Mouse (Mus musculus) gastrocnemius, postnatal 4 days (tissue): ENCODE results near the gene Ahsa1. TPM values are rescaled to one million over a fixed set of nuclear protein-coding genes. Genes with fewer than 3 reads are reported as not detected.
"Not testable (repeated sequence)": the region's sequence is repeated elsewhere in the genome, so short reads cannot be mapped to it uniquely, and the experiment has no call there.

Source experiments
- DNase-seq, 2 experiments: peaks; one replicate each; pipeline ENCODE4 v3.0.0; 2021 to 2022; ENCODE audit warnings: low spot score in 2 of 2, mixed read lengths in 2 of 2
- long read RNA-seq, 2 experiments: library from polyadenylated mRNA; stranded (forward); transcript quantifications; one replicate each; pipeline ENCODE4 v2.0.0; 2021
- total RNA-seq, 2 experiments: library from RNA; stranded (reverse); gene quantifications; 2 replicates each; pipeline ENCODE4 v1.2.3; 2021

Ahsa1 gene
- total RNA-seq: 100 to 1,000 TPM; 102 to 104 TPM
- long read RNA-seq, experiment 1, transcript Ahsa1-201 (9 exons, 1,377 nt): major isoform, 106 of 114 reads
- long read RNA-seq, experiment 1, partial matches to known transcripts: 3 of 114 reads
- long read RNA-seq, experiment 1, other reads (novel, unspliced or antisense): 5 of 114 reads
- long read RNA-seq, experiment 2, transcript Ahsa1-201 (9 exons, 1,377 nt): major isoform, 118 of 123 reads
- long read RNA-seq, experiment 2, partial matches to known transcripts: 2 of 123 reads
- long read RNA-seq, experiment 2, other reads (novel, unspliced or antisense): 3 of 123 reads

- DNase-seq: peak; percentile 46 to 83
These were observed at the start of gene Ahsa1, which contains the start of gene Vipas39 for GRCm38 (mm10) chr12:87266108-87266826. Gene Ahsa1, plus strand, starts transcription at chr12:87266479. Gene Vipas39, minus strand, starts transcription at chr12:87266256.

DNA sequence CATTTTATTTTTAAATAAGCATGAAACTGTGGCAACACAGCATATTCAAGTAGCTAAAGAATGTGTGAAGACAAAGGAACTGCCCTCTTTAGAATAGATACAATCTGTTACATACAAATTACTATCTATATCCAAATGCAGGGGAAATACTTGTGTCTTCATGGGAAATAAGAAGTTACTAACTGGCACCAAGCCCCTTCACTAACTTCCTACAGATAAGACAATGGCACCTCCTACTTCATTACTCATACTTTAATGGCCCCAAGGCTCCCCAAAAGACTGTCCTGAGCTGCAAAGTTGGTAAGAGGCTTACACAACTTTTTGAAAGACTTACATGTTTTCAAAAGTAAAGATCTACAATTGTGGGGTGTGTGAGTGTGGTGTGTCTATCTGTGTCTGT is 48.7 kb upstream of the Ahsa1 start:
- no peak for DNase-seq

- peak in 1 of 2 experiments; percentile 25 for DNase-seq
These were observed 46.9 kb upstream of the Ahsa1 start for GRCm38 (mm10) chr12:87219362-87219761.

DNA sequence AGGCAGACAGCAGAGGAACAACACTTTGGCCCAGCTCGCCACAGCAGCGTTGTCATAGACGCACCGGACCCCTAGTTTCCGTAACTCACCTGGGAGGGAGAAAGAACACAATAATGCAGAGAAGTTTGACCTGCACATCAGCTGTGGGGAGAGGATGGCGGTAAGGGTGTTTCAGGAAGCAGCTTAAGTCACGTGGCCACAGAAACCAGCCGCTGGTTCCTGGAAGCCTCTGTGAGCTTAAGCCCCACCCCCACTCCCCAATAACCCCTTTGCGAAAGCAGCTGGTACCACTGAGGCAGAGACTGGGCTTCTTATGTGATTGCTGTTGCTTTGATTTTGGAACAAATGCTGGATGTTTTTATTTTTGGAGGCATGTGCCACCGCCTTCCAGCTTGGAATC is 41.3 kb upstream of the Ahsa1 start:
- DNase-seq: no peak

- no peak for DNase-seq
These were observed 39.5 kb upstream of the Ahsa1 start for GRCm38 (mm10) chr12:87226801-87227200.

GRCm38 (mm10) chr12:87229633-87230032 is 36.6 kb upstream of the Ahsa1 start:
- DNase-seq: no peak

- DNase-seq: no peak
These were observed 35.8 kb upstream of the Ahsa1 start for GRCm38 (mm10) chr12:87230379-87230895.

DNA sequence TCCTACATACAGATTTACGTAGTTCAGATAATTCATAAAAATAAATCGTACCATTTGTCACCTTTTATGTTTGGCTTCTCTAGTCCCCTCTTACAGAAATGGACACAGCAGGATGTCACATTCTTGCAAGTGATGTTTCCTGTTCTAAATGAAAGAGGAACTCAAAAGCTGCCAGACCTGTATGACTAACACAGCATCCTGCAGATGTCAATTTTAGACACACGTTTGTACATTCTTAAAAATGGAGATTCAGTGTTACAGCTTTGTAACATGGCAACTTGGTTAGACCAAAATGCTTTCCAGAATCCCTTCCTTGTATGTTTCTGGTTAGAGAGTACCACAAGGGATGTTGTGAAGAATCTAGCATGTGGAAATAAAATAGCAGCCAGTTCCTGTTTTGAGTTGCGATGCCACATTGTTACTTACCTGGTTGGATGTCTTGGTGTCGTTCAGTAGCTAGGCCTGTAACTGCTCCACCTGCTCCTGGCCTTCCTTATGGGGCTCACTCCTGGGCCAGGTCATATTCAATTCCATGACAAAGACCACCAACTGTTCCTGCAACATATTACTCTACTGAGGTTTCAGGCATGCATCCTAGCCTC is 29.3 kb upstream of the Ahsa1 start:
- no peak for DNase-seq

DNA sequence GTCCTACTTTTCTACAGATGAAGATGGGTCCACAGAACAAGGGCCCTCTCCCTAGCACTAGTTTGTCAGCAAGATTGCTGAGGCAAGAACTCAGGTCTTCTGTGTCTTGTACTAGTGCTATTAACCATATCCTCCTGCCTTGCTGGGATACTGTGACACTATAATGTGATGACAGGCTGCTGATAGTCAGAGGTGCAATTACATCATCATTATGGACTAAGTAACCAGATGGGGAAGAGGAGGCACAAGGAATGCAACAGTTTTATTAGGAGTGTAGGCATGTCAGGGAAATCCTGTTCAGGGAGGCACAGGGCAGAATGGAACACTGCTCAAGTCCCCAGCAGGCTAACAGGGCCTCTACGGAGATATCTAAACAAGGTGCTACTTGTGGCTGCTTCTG is 27.6 kb upstream of the Ahsa1 start, which contains the start of gene Noxred1:
TSS of gene Noxred1 (minus strand) at position 101 of the 400 bp plus-strand sequence.
- no peak for DNase-seq

GRCm38 (mm10) chr12:87250161-87250560 is 16.1 kb upstream of the Ahsa1 start:
- DNase-seq: no peak

DNA sequence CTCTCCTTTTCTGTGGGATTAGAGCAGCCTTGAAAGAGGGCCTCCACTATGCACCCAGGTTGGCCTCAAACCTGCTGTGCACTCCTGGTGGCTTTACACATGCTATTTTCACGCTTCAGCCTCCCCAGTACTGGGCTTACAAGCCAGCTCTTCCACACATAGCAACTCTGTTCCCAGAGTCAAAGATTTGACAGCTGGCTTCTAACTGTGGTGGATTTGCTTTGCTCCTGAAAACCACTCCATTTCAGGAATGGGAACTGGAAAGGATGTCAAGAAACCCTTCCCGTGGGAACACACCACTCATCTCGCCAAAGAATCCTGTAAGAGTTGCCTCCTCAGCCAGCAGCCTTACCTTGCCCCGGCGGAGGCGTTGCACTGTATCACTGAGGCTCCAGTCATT is 12.4 kb upstream of the Ahsa1 start:
- DNase-seq: no peak

GRCm38 (mm10) chr12:87256629-87257028 is 9.7 kb upstream of the Ahsa1 start:
- no peak for DNase-seq

- DNase-seq: no peak
These were observed 5.7 kb upstream of the Ahsa1 start for GRCm38 (mm10) chr12:87260562-87260961.

DNA sequence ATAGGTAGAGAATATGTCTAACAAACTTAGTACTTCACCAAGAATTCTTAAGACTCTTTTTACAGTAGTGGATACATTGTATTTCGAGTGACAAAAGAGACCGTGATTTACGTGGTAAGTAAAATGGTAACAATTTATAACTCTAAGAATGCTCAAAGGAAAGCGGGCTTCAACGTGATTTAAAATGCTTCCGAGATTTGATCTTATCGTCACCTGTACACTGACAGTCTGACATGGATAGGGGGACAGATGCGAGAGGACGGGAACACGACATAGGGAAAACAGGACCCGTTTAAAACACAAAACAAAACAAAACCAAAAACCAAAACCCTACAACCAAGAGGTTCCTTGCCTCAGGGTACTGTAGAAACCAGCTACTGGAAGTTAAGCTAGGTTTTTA is 835 bp upstream of the Ahsa1 start:
- DNase-seq: no peak

DNA sequence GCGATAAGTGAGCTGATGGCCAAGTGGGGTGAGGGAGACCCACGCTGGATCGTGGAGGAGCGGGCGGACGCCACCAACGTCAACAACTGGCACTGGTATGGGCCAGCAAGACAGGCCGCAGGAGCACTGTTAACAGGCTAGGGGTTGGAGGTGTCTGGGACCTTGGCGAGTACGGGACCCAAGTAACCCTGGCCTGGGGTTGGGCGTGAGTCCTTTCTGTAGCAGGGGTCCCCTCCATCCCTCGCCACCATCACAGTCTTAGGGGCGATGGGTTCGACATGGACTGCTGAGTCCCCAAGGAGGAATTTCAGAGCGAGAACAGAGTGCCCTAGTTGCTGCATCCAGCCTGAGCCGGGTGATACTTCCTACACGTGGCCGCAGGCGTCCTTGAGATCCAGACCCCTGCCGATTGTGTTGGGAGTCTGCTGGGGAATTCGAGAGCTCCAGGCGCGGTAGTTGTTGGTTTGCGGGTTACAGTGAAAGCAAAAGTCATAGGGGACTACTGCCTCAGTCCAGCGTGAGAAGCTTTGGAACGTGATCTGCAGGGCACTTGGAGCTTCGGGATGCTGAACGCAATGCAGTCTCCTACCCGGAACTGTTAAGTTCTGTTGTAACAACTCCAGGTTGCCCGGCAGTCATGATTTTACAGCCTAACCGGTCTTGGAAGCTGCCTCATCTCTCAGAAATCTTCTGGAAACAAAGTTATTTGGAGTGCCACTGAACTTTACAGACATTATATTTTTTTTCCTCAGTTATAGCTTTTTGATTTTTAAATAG is 736 bp downstream of the Ahsa1 start:
- DNase-seq: no peak

GRCm38 (mm10) chr12:87267682-87268081 is 1.4 kb downstream of the Ahsa1 start:
- peak in 1 of 2 experiments; percentile 27 for DNase-seq

DNA sequence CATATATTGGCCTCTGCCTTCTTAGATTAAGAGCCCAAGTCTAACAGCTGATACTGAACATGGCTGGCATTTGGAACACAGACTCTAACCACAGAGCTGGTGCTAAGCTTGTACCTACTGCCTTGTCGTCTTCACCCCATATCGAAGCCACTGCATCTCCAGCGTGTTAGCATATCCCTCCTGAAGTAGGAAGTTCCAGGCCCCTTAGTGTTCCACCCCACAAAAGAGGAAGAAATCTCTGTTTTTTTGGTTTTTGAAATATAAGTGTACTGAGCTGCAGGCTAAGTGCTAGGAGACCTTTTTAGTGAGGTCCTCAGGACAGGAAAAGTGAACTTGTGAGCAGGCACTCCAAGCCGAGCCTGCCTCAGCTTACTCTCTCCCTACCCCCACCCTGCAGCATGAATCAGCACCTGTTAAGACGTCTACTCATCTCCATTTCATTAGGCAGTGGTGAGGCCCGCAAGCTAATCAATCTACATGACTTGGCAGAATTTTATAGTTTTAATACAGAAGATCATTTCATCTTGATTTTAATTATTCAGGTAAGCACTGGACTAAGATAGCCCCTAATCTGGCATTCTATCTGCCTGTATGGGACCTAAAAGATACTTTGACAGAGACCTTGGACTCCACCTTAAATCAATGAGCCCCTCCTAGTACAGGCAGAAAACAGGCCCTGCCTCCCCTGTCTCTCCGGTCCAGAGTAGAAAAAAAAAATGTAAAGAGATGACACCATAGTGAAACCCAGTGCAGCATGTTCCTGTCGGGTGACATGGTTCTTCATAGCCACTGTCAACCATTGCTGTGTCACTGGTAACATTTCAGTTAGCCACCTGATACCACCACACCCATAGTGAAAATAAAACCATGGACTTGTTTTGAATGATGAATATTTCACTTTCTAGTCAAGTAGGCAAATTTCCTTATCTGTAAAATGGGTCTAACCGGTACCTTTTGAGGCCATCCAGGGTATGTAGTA is 8.9 kb downstream of the Ahsa1 start:
- DNase-seq: no peak

- DNase-seq: not testable (repeated sequence)
These were observed 11.0 kb downstream of the Ahsa1 start for GRCm38 (mm10) chr12:87277251-87277650.

DNA sequence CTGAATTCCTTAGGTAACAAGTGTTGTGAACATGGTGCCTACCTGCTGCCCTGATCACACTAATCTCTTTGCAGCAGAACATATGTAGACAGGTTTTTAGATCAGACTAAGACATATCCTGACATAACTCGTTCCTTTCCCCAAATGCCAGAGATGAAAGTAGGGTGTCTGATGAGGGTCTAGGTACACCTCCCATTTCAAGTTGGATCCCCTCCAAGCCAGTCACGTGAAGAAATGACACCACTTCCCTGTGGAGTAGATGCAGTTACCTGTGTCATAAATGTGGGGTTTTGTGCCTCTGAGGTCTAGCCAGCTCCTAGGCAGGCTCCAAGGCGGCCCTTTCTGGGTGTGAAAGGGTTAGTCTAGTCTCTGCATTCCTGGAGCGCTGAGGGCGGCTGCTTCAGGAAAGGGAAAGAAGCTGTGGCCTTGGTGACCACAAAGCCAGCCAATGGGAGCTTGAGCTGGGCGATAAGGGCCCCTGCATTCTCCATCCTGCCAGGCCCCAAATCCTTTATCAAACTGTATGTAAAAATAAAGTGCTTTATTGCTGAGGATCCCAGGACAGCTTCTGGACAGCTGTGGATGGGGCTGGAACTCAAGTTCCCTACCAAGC is 11.9 kb downstream of the Ahsa1 start:
- DNase-seq: no peak
